Mouse (Mus musculus) ES-E14 (cell line): ENCODE results near the gene Nos1ap.

ENCODE experiments used
- CHD2 ChIP-seq: IDR thresholded peaks from 2 replicates; pipeline ENCODE4 v1.6.1; 2014; ENCODE audit warnings: mild to moderate bottlenecking, low read depth, low read length, inconsistent platforms
- HCFC1 ChIP-seq: IDR thresholded peaks from 2 replicates; pipeline ENCODE4 v1.6.1; 2012; ENCODE audit warnings: low read length, inconsistent platforms, borderline replicate concordance; ENCODE audit not compliant: insufficient read depth
- ZNF384 ChIP-seq: IDR thresholded peaks from 2 replicates; pipeline ENCODE4 v1.6.1; 2012; ENCODE audit warnings: low read depth, low read length, inconsistent platforms

GRCm38 (mm10) chr1:170538481-170539061 lies 51.1 kb downstream of the Nos1ap start:
- no peak for TF ChIP-seq HCFC1
- no peak for TF ChIP-seq ZNF384
- no peak for TF ChIP-seq CHD2
